Mouse (Mus musculus): Measurements from ENCODE around the gene Gdap2.

DNA sequence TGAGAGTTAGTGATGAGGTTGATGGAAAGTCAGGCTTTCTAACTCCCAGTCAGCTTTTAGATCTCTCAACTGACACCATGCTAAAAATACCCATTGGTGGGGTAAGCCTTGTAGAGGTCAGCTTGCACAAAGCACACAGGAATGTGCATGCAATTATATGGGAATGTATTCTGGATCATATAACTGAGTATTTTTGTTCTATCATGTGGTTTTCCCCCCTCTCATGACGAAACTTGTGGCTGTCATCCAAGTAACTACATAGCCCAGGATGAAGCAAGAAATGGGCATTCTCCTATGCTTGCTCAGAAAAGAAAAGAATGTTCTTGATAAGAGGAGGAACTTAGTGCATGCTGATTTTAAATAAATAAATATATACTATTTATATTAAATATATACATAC, 65.3 kb downstream of the Gdap2 start:
- TF ChIP-seq CTCF (IDR thresholded peaks at IDR 0.05; ENCODE audit: low read depth) (no peak), EP300 (IDR thresholded peaks at IDR 0.05; ENCODE audit: low read depth) (no peak)

All from liver, postnatal 0 days (tissue).